Mouse (Mus musculus): ENCODE measurements around the gene Prkab2. TPM values are rescaled to one million over a fixed set of nuclear protein-coding genes. Genes with fewer than 3 reads are reported as not detected.

Prkab2 gene
- polyA plus RNA-seq, 1 experiment, result 26.6 TPM

GRCm38 (mm10) chr3:97617899-97618298, 40.1 kb upstream of the Prkab2 start:
- DNase-seq, result no peak
- Histone ChIP-seq H3K27me3 (ENCODE audit: control insufficient read depth, insufficient read depth, low read length) (no peaks in the 10 kb centered on the region), H3K27ac (ENCODE audit: insufficient read depth, low read length) (no peak overlapping the region), H3K4me3 (replicated peaks; ENCODE audit: insufficient read depth, low read depth, low read length) (no peak overlapping the region), H3K4me1 (ENCODE audit: control insufficient read depth, insufficient read depth, low read length) (no peaks in the 10 kb centered on the region)
- WGBS, result 86% methylated on average over 8 of the region's 8 CpGs
- TF ChIP-seq CTCF (IDR thresholded peaks at IDR 0.05; ENCODE audit: borderline replicate concordance, insufficient read depth, low read depth, low read length), result no peak
- no peak for TF ChIP-seq POLR2A (IDR thresholded peaks at IDR 0.05; ENCODE audit: borderline replicate concordance, insufficient read depth, low read length)

GRCm38 (mm10) chr3:97620657-97621056, 37.3 kb upstream of the Prkab2 start:
- no peak for DNase-seq
- Histone ChIP-seq H3K27ac (ENCODE audit: insufficient read depth, low read length) (no peak overlapping the region), H3K4me1 (ENCODE audit: control insufficient read depth, insufficient read depth, low read length) (no peaks in the 10 kb centered on the region), H3K27me3 (ENCODE audit: control insufficient read depth, insufficient read depth, low read length) (no peaks in the 10 kb centered on the region), H3K4me3 (replicated peaks; ENCODE audit: insufficient read depth, low read depth, low read length) (no peak overlapping the region)
- TF ChIP-seq POLR2A (IDR thresholded peaks at IDR 0.05; ENCODE audit: borderline replicate concordance, insufficient read depth, low read length) (no peak), CTCF (IDR thresholded peaks at IDR 0.05; ENCODE audit: borderline replicate concordance, insufficient read depth, low read depth, low read length) (no peak)
- whole genome bisulfite sequencing, result 90% methylated on average over 4 of the region's 4 CpGs

GRCm38 (mm10) chr3:97624611-97625010, 33.4 kb upstream of the Prkab2 start:
- Histone ChIP-seq H3K27me3 (ENCODE audit: control insufficient read depth, insufficient read depth, low read length) (no peaks in the 10 kb centered on the region), H3K4me3 (replicated peaks; ENCODE audit: insufficient read depth, low read depth, low read length) (no peak overlapping the region), H3K4me1 (ENCODE audit: control insufficient read depth, insufficient read depth, low read length) (no peaks in the 10 kb centered on the region), H3K27ac (ENCODE audit: insufficient read depth, low read length) (no peak overlapping the region)
- DNase-seq, result no peak
- TF ChIP-seq CTCF (IDR thresholded peaks at IDR 0.05; ENCODE audit: borderline replicate concordance, insufficient read depth, low read depth, low read length), result no peak
- no peak for TF ChIP-seq POLR2A (IDR thresholded peaks at IDR 0.05; ENCODE audit: borderline replicate concordance, insufficient read depth, low read length)
- 36% methylated on average over 2 of the region's 2 CpGs for WGBS

- WGBS, result 85% methylated on average over 7 of the region's 7 CpGs
- Histone ChIP-seq H3K27ac (ENCODE audit: insufficient read depth, low read length) (no peak overlapping the region), H3K4me3 (replicated peaks; ENCODE audit: insufficient read depth, low read depth, low read length) (no peak overlapping the region), H3K27me3 (ENCODE audit: control insufficient read depth, insufficient read depth, low read length) (no peaks in the 10 kb centered on the region), H3K4me1 (ENCODE audit: control insufficient read depth, insufficient read depth, low read length) (no peaks in the 10 kb centered on the region)
- no peak for DNase-seq
- no peak for TF ChIP-seq POLR2A (IDR thresholded peaks at IDR 0.05; ENCODE audit: borderline replicate concordance, insufficient read depth, low read length)
- TF ChIP-seq CTCF (IDR thresholded peaks at IDR 0.05; ENCODE audit: borderline replicate concordance, insufficient read depth, low read depth, low read length), result no peak
Observed at GRCm38 (mm10) chr3:97627893-97628292, 30.1 kb upstream of the Prkab2 start.

GRCm38 (mm10) chr3:97628391-97629001, 29.5 kb upstream of the Prkab2 start, which contains the start of gene Fmo5:
Gene Fmo5 (plus strand): TSS chr3:97628804.
- no peaks in the 10 kb centered on the region for H3K27me3 ChIP-seq (ENCODE audit: control insufficient read depth, insufficient read depth, low read length)
- TF ChIP-seq POLR2A (IDR thresholded peaks at IDR 0.05; ENCODE audit: borderline replicate concordance, insufficient read depth, low read length), result no peak
- H3K4me3 ChIP-seq (replicated peaks; ENCODE audit: insufficient read depth, low read depth, low read length), result peak within 1 kb of the TSS; percentile 27
- no peak within 1 kb of the TSS for H3K27ac ChIP-seq (ENCODE audit: insufficient read depth, low read length)
- H3K4me1 ChIP-seq (ENCODE audit: control insufficient read depth, insufficient read depth, low read length), result no peaks in the 10 kb centered on the region
- DNase-seq, result no peak
- whole genome bisulfite sequencing, result 10% methylated on average over 18 of the region's 18 CpGs

GRCm38 (mm10) chr3:97629941-97630340, 28.1 kb upstream of the Prkab2 start:
- TF ChIP-seq CTCF (IDR thresholded peaks at IDR 0.05; ENCODE audit: borderline replicate concordance, insufficient read depth, low read depth, low read length) (no peak), POLR2A (IDR thresholded peaks at IDR 0.05; ENCODE audit: borderline replicate concordance, insufficient read depth, low read length) (no peak)
- H3K27ac ChIP-seq (ENCODE audit: insufficient read depth, low read length), result no peak overlapping the region
- no peak overlapping the region for H3K4me3 ChIP-seq (replicated peaks; ENCODE audit: insufficient read depth, low read depth, low read length)
- H3K27me3 ChIP-seq (ENCODE audit: control insufficient read depth, insufficient read depth, low read length), result no peaks in the 10 kb centered on the region
- H3K4me1 ChIP-seq (ENCODE audit: control insufficient read depth, insufficient read depth, low read length), result no peaks in the 10 kb centered on the region
- WGBS, result 88% methylated on average over 4 of the region's 4 CpGs
- DNase-seq, result no peak

- DNase-seq, result no peak
- H3K4me1 ChIP-seq (ENCODE audit: control insufficient read depth, insufficient read depth, low read length), result no peaks in the 10 kb centered on the region
- H3K27me3 ChIP-seq (ENCODE audit: control insufficient read depth, insufficient read depth, low read length), result no peaks in the 10 kb centered on the region
- no peak for TF ChIP-seq POLR2A (IDR thresholded peaks at IDR 0.05; ENCODE audit: borderline replicate concordance, insufficient read depth, low read length)
- no peak for TF ChIP-seq CTCF (IDR thresholded peaks at IDR 0.05; ENCODE audit: borderline replicate concordance, insufficient read depth, low read depth, low read length)
- no peak overlapping the region for H3K4me3 ChIP-seq (replicated peaks; ENCODE audit: insufficient read depth, low read depth, low read length)
- H3K27ac ChIP-seq (ENCODE audit: insufficient read depth, low read length), result no peak overlapping the region
- 95% methylated on average over 4 of the region's 4 CpGs for WGBS
Observed at GRCm38 (mm10) chr3:97630746-97631145, 27.2 kb upstream of the Prkab2 start.

- Histone ChIP-seq H3K27me3 (ENCODE audit: control insufficient read depth, insufficient read depth, low read length) (no peaks in the 10 kb centered on the region), H3K27ac (ENCODE audit: insufficient read depth, low read length) (no peak overlapping the region), H3K4me3 (replicated peaks; ENCODE audit: insufficient read depth, low read depth, low read length) (no peak overlapping the region), H3K4me1 (ENCODE audit: control insufficient read depth, insufficient read depth, low read length) (no peaks in the 10 kb centered on the region)
- WGBS, result 83% methylated on average over 8 of the region's 8 CpGs
- TF ChIP-seq POLR2A (IDR thresholded peaks at IDR 0.05; ENCODE audit: borderline replicate concordance, insufficient read depth, low read length) (no peak), CTCF (IDR thresholded peaks at IDR 0.05; ENCODE audit: borderline replicate concordance, insufficient read depth, low read depth, low read length) (no peak)
- no peak for DNase-seq
Observed at GRCm38 (mm10) chr3:97631258-97631860, 26.6 kb upstream of the Prkab2 start.
